Mouse (Mus musculus) heart, embryonic 14.5 days (tissue): ENCODE results near the gene Nudt19. TPM values are rescaled to one million over a fixed set of nuclear protein-coding genes. Genes with fewer than 3 reads are reported as not detected.
"Not testable (repeated sequence)": the region's sequence is repeated elsewhere in the genome, so short reads cannot be mapped to it uniquely, and the experiment has no call there.

Experiments used
- ATAC-seq: fragments of 200-750 bp; cut with Nextera tagmentation; 2 replicates; pipeline ENCODE4 v1.8.0; 2017; ENCODE audit warnings: low read depth, moderate TSS enrichment; ENCODE audit not compliant: insufficient number of reproducible peaks, insufficient read depth, low FRiP score
- H3K27ac ChIP-seq, 2 experiments: fragments of 200-500 bp in 1 of 2; fragments of 300-500 bp in 1 of 2; sonication (generic) in 1 of 2; replicated peaks in 1 of 2; 2 replicates each; pipeline ENCODE4 v1.5.1; 2012 to 2014; ENCODE audit warnings: low read depth in 2 of 2, low read length in 2 of 2, control low read depth in 1 of 2, mild to moderate bottlenecking in 1 of 2, mixed read lengths in 1 of 2; ENCODE audit not compliant: control insufficient read depth in 1 of 2, insufficient read depth in 1 of 2
- H3K27me3 ChIP-seq: fragments of 300-500 bp; sonication (generic); 2 replicates; pipeline ENCODE4 v1.6.1; 2014; ENCODE audit warnings: mild to moderate bottlenecking, low read length, control low read depth; ENCODE audit not compliant: control insufficient read depth, insufficient read depth
- H3K36me3 ChIP-seq: fragments of 300-500 bp; sonication (generic); 2 replicates; pipeline ENCODE4 v1.6.1; 2014; ENCODE audit warnings: mild to moderate bottlenecking, control low read depth, low read length, mixed read lengths; ENCODE audit not compliant: control insufficient read depth, insufficient read depth
- H3K4me1 ChIP-seq, 2 experiments: fragments of 200-500 bp in 1 of 2; fragments of 300-500 bp in 1 of 2; sonication (generic) in 1 of 2; 2 replicates each; pipeline ENCODE4 v1.6.1; 2012 to 2014; ENCODE audit warnings: low read length in 2 of 2, control low read depth in 1 of 2, mixed read lengths in 1 of 2; ENCODE audit not compliant: control insufficient read depth in 2 of 2, insufficient read depth in 2 of 2
- H3K4me2 ChIP-seq: fragments of 300-500 bp; sonication (generic); 2 replicates; pipeline ENCODE4 v1.6.1; 2014; ENCODE audit warnings: mild to moderate bottlenecking, low read length
- H3K4me3 ChIP-seq, 2 experiments: fragments of 200-500 bp in 1 of 2; fragments of 300-500 bp in 1 of 2; sonication (generic) in 1 of 2; 2 replicates each; pipeline ENCODE4 v1.5.1; 2012 to 2014; ENCODE audit warnings: low read length in 2 of 2, mild to moderate bottlenecking in 2 of 2, control low read depth in 1 of 2, low read depth in 1 of 2, moderate library complexity in 1 of 2; ENCODE audit not compliant: control insufficient read depth in 1 of 2, insufficient read depth in 1 of 2
- H3K9ac ChIP-seq: fragments of 300-500 bp; sonication (generic); 2 replicates; pipeline ENCODE4 v1.6.1; 2014; ENCODE audit warnings: mild to moderate bottlenecking, low read length
- H3K9me3 ChIP-seq: fragments of 300-500 bp; sonication (generic); 2 replicates; pipeline ENCODE4 v1.6.1; 2016; ENCODE audit warnings: low read length, control low read depth; ENCODE audit not compliant: control insufficient read depth
- WGBS: fragments of 180-500 bp; shearing (Covaris S2); extraction: QIAGEN DNeasy Blood & Tissue Kit; methylation state at CpG from one replicate; pipeline ENCODE4 v1.1.7; 2014; 5-methylcytosine and 5-hydroxymethylcytosine counted together
- polyA plus RNA-seq: library from polyadenylated mRNA; unstranded; fragments of >200 nt; fragmentation: Nextera tagmentation; extraction: Ambion mirVana; gene quantifications from 2 replicates; pipeline ENCODE4 v1.2.1, GENCODE M21; 2014

Nudt19 gene
- polyA plus RNA-seq, 1 experiment from 2014 or later = 117 TPM

DNA sequence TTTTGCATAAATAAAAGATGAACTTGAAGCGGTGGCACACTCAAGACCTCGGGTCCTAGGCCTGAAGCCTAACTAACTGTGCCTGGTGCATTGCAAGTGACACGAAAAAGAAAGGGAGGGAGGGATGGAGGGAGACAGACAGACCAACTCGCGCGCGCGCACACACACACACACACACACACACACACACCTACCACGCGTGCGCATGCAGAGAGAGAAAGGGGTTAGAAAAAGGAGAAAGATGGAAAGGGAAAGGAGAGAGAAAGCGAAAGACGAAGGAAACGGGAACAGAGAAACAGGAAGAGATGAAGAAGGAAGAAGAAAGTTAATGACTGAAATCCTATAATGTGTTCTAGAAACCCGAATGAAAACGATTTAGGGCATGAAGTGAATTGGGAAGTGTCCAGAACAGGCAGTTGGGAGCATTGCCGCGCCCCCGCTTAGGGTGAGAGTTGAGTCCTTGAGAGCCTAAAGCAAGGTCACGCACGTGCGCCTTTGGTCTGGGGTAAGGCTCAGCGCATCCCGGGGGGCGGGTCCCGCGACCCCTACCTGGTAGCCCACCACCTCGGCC lies 1.4 kb downstream of the Nudt19 start:
- Histone ChIP-seq H3K4me3 (peak overlapping the region; percentile 77 to 84), H3K27ac (peak overlapping the region; percentile 99), H3K4me2 (peak overlapping the region; percentile 94), H3K36me3 (peaks cover 25% of the 10 kb centered on the region), H3K9ac (peak overlapping the region; percentile 96), H3K4me1 (peaks cover 2 to 8% of the 10 kb centered on the region in 2 experiments; a peak in 3 of 4 replicates), H3K9me3 (no peaks in the 10 kb centered on the region), H3K27me3 (no peaks in the 10 kb centered on the region)
- WGBS = 5% methylated on average over 28 of the region's 28 CpGs
- peak; percentile 23; the same call in 1 of the 2 replicates for ATAC-seq

DNA sequence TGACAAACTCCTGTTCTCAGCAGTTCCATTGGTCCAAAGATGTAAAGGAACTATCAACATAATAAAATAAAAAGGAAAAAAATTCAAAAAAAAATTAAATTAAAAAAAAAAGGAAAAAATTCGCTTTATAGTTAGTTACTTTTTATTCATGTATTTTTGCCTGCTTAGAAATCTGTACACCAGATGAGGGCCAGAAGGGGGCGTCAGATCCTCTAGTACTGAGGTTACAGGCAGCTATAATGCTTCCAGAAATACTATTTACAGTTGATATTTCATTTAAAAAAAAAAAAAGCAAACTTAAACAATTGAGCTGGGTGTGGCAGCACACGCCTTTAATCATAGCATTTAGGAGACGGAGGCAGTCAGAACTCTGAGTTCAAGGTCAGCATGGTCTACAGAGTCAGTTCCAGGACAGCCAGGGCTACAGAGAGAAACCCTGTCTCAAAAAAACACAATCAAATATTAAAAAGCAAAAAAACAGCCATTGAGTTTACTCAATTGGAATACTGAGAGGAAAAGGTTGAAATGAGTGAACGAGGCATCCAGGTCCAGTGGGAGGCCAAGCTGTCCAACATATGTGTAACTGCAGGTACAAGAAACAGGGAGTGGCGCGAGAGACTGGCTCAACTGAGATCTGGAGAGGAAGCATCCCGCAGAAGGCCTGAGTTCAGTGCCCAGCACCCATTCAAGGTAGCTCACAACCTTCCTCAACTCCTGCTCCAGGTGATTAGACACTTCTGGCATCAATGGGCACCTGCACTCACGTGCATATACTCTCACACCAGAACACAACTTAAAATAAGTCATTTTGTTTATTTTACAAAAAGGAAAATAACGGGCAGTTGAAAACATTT lies 2.1 kb downstream of the Nudt19 start:
- Histone ChIP-seq H3K27ac (no peak overlapping the region), H3K36me3 (peaks cover 32% of the 10 kb centered on the region), H3K4me2 (peak overlapping the region; percentile 94), H3K27me3 (no peaks in the 10 kb centered on the region), H3K4me1 (peaks cover 2 to 8% of the 10 kb centered on the region in 2 experiments; a peak in 3 of 4 replicates), H3K9ac (peak overlapping the region; percentile 96), H3K4me3 (peak overlapping the region; percentile 77 to 84), H3K9me3 (no peaks in the 10 kb centered on the region)
- WGBS = 70% methylated on average over 10 of the region's 10 CpGs
- no peak for ATAC-seq

DNA sequence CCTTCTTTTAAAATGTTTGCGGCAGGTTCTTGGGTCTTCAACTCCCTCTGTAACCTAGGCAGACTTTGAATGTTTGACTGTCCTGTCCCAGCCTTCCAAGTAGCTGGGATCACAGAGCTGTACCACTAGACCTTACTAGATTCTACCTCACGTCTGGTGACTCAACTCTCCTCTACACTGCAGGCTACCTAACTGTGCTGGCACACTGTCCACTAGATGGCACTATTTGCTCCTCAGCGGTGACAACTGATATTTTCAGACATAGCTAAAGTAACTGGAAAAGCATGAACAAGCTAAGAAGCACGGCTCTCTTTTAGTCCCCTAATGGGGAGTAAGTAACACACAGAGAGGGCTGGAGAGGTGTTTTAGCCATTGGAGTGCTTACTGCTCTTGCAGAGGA lies 10.2 kb downstream of the Nudt19 start:
- no peak for ATAC-seq
- peaks cover 46% of the 10 kb centered on the region for H3K36me3 ChIP-seq
- H3K9me3 ChIP-seq = no peaks in the 10 kb centered on the region
- H3K4me2 ChIP-seq = no peak overlapping the region
- H3K27ac ChIP-seq = no peak overlapping the region
- H3K4me1 ChIP-seq = no peaks in the 10 kb centered on the region
- H3K9ac ChIP-seq = no peak overlapping the region
- WGBS = 39% methylated on average over 4 of the region's 4 CpGs
- H3K4me3 ChIP-seq = no peak overlapping the region
- no peaks in the 10 kb centered on the region for H3K27me3 ChIP-seq

- H3K4me3 ChIP-seq = no peak within 1 kb of the TSS
- H3K9ac ChIP-seq = no peak within 1 kb of the TSS
- H3K9me3 ChIP-seq = no peaks in the 10 kb centered on the region
- no peaks in the 10 kb centered on the region for H3K4me1 ChIP-seq
- 79% methylated on average over 17 of the region's 17 CpGs for WGBS
- H3K27me3 ChIP-seq = no peaks in the 10 kb centered on the region
- ATAC-seq = no peak
- H3K27ac ChIP-seq = no peak within 1 kb of the TSS
- H3K4me2 ChIP-seq = no peak within 1 kb of the TSS
- no peaks in the 10 kb centered on the region for H3K36me3 ChIP-seq
These were observed 18.5 kb downstream of the Nudt19 start, which contains the start of gene Tdrd12 for GRCm38 (mm10) chr7:35537562-35537961. Tdrd12 (minus strand) TSS chr7:35537745.

DNA sequence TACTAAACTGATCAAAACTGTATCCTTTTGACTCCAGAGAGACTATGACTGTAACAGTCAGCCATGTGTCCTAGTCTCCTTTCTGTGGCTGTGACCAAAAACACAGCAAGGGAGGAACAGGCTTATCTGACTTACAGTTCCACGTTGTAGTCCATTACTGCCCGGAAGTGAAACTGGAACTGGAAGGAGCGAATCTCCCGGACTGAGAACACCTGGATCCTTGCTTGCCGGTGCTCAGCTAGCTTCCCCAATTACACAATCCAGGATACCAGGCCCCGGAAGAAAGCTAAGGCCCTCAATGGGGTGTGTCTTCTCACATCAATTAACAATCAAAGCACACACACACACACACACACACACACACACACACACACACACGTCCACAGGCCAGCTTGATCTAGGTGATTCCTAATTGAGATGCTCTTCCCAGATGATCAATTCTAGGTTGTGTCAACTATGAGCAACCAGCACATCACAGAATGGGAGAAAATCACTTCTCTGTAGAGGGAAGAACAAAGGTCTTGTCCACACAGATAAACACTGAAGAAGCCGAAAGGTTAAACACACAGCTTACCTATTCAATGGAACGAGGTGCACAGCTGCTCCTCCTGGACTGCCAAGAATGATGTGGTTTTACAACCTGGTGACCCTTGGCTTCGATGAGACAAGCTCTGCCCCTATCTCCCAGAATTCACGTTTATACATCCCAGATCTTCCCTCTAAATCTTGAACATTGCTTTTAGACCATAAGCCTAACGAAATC lies 20.2 kb downstream of the Nudt19 start:
- 68% methylated on average over 12 of the region's 12 CpGs for whole genome bisulfite sequencing
- H3K4me1 ChIP-seq = no peaks in the 10 kb centered on the region
- no peaks in the 10 kb centered on the region for H3K36me3 ChIP-seq
- no peak for ATAC-seq
- H3K4me2 ChIP-seq = no peak overlapping the region
- no peaks in the 10 kb centered on the region for H3K27me3 ChIP-seq
- H3K4me3 ChIP-seq = no peak overlapping the region
- no peaks in the 10 kb centered on the region for H3K9me3 ChIP-seq
- no peak overlapping the region for H3K27ac ChIP-seq
- H3K9ac ChIP-seq = no peak overlapping the region

- H3K27ac ChIP-seq, H3K4me3 ChIP-seq, ATAC-seq, H3K36me3 ChIP-seq, H3K27me3 ChIP-seq, H3K9me3 ChIP-seq, H3K9ac ChIP-seq, H3K4me2 ChIP-seq, H3K4me1 ChIP-seq: not testable (repeated sequence)
- 67% methylated on average over 1 of the region's 1 CpGs for WGBS
These were observed 25.6 kb downstream of the Nudt19 start for GRCm38 (mm10) chr7:35530544-35530943.

DNA sequence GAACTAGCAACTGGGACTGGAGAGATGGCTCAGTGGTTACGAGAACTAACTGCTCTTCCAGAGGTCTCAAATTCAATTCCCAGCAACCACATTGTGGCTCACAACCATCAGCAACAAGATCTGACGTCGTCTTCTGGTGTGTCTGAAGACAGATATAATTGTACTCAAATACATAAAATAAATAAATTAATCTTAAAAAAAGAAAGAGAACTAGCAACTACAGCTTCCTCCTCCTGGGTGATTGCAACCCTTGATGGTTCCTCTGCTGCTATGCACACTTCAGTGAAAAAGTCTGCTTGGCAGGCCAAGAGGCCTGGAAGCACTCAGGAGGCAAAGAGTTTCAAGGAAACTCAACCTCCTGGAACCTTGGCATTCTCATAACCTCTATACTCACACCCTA lies 26.1 kb downstream of the Nudt19 start:
- H3K4me3 ChIP-seq = no peak overlapping the region
- no peaks in the 10 kb centered on the region for H3K36me3 ChIP-seq
- no peak overlapping the region for H3K9ac ChIP-seq
- H3K4me2 ChIP-seq = no peak overlapping the region
- no peaks in the 10 kb centered on the region for H3K27me3 ChIP-seq
- no peak for ATAC-seq
- H3K9me3 ChIP-seq = no peaks in the 10 kb centered on the region
- WGBS = 67% methylated on average over 3 of the region's 3 CpGs
- H3K27ac ChIP-seq = no peak overlapping the region
- H3K4me1 ChIP-seq = no peaks in the 10 kb centered on the region
